Mouse (Mus musculus): Measurements from ENCODE around the gene Dars. TPM values are rescaled to one million over a fixed set of nuclear protein-coding genes. Genes with fewer than 3 reads are reported as not detected.
"Not testable (repeated sequence)": the region's sequence is repeated elsewhere in the genome, so short reads cannot be mapped to it uniquely, and the experiment has no call there.

The Dars gene
- polyA plus RNA-seq, 2 experiments from 2014 or later, result 150 to 165 TPM

GRCm38 (mm10) chr1:128337708-128338320 is 79.4 kb downstream of the Dars start:
- no peak for ATAC-seq

GRCm38 (mm10) chr1:128330313-128330712 is 86.9 kb downstream of the Dars start:
- no peak for ATAC-seq

GRCm38 (mm10) chr1:128328218-128328617 is 89.0 kb downstream of the Dars start, which contains the start of gene Lct:
TSS of gene Lct (minus strand) at chr1:128328318.
- no peak for ATAC-seq

- ATAC-seq, result no peak
Observed at GRCm38 (mm10) chr1:128327165-128327564, 90.0 kb downstream of the Dars start.

- no peak for ATAC-seq
Observed at GRCm38 (mm10) chr1:128324776-128325175, 92.4 kb downstream of the Dars start.

GRCm38 (mm10) chr1:128323026-128323643 is 94.0 kb downstream of the Dars start:
- ATAC-seq, result no peak

- ATAC-seq, result not testable (repeated sequence)
Observed at GRCm38 (mm10) chr1:128319266-128319665, 97.9 kb downstream of the Dars start.

- no peak for ATAC-seq
Observed at GRCm38 (mm10) chr1:128314665-128315064, 102.5 kb downstream of the Dars start.

Other genes starting within 250 kb of the Dars start
- gene Ubxn4, start 173.4 kb downstream of the Dars start, polyA plus RNA-seq (2017; shearing (Covaris generic)), result 10 to 100 TPM; 41.5 to 59.1 TPM
- gene Lct, start 89.0 kb downstream of the Dars start, polyA plus RNA-seq (2017; shearing (Covaris generic)), result under 1 TPM; 0.11 to 0.13 TPM
- 100 to 1,000 TPM in 1 of 2 experiments, 10 to 100 TPM in 1; 95.2 to 114 TPM for gene Mcm6, start 57.7 kb downstream of the Dars start, polyA plus RNA-seq (2017; shearing (Covaris generic))
- 10 to 100 TPM in 1 of 2 experiments, 1 to 10 TPM in 1; 5.6 to 29.9 TPM for gene Cxcr4, start 174.9 kb upstream of the Dars start, polyA plus RNA-seq (2017; shearing (Covaris generic))